Mouse (Mus musculus): Measurements from ENCODE around the gene Gm572. TPM values are rescaled to one million over a fixed set of nuclear protein-coding genes. Genes with fewer than 3 reads are reported as not detected.

Gene Gm572
- total RNA-seq, 1 experiment from 2014 or later: not detected

DNA sequence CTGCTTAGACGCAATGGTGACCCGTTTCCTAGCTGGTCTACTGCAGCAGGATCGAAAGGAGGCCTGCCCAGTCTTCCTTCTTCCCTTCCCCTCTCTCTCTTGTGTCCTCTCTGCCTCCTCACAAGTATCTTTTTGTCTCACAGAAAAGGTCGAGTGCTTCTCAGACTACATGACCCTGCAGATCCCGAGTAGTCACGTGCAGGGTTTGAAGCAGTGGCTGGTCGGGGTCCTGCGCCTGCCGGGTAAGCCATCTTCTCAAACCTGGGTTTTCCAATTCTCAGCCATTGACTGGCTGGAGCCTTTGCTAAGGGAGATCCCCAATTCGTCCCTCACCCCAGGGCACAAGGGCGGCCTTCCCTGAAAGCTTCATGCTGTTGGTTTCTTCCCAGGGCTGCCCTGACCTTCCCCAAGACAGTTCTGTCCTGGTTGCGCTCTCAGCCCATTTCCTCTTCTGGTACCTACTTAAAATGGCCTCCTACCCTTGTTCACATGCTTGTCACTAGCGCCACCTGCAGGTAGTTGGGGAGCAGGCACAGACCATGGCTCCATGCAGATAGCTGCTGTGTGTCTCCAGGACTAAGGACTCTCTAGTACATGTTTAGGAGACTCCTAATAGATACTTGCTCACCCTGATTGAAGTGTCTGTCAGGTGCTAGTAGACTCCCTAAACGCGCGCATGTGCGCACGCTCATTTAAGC, 11.7 kb downstream of the Gm572 start:
- peak; percentile 22 to 42; a peak in 2 of 4 replicates for ATAC-seq (replicated peaks in 1 of 2; ENCODE audit: insufficient read depth in 1 of 2, low FRiP score in 2 of 2, low TSS enrichment in 1 of 2, low read depth in 1 of 2, poor library complexity in 2 of 2, severe bottlenecking in 2 of 2)

DNA sequence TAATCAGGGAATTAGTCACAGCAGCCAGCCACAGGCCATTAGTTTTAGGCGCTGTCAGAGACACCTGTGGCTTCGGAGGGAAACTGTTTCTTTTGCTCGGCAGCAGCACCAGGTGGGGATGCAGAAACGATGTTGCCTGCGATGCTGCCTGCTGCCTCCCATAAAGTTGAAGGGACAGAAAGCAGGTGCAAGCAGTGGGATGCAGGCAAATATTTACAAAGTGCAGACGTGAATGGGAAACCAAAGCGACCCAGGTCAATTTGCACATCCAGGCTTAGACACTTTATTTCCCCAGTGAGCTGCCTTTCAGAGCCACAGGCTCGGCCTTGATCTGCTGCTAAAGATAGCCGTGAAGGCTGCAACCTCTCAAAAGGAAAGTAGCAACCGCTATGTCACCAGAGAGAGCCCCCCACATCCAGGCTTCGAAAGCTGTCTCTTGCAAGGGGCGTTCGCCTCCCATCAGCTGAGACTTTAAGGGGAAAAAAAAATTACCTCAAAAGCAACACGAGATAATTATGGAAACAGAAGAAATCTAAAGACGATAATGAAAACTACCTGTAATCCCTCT, 13.7 kb downstream of the Gm572 start:
- ATAC-seq (replicated peaks in 1 of 2; ENCODE audit: insufficient read depth in 1 of 2, low FRiP score in 2 of 2, low TSS enrichment in 1 of 2, low read depth in 1 of 2, poor library complexity in 2 of 2, severe bottlenecking in 2 of 2): no peak

DNA sequence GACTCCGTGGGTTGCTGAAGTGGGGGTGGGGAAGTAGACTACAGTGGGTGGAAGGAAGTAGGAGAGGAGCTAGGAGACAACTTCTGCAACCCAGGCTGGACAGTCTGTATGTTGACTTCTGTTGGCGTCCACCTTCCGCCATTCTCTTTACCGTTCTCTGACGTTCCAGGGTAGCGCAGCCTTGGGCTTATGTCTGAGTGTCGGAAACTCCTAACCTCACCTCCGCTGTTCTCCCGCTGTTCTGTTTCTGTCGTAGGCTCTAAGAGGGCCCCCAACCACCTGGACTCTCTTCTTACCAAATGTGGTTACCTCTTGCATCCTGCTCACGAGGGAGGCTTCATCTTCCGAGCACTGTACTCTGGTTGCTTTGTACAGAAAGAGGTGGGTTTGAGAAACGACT, 14.7 kb downstream of the Gm572 start:
- ATAC-seq (replicated peaks in 1 of 2; ENCODE audit: insufficient read depth in 1 of 2, low FRiP score in 2 of 2, low TSS enrichment in 1 of 2, low read depth in 1 of 2, poor library complexity in 2 of 2, severe bottlenecking in 2 of 2): no peak

DNA sequence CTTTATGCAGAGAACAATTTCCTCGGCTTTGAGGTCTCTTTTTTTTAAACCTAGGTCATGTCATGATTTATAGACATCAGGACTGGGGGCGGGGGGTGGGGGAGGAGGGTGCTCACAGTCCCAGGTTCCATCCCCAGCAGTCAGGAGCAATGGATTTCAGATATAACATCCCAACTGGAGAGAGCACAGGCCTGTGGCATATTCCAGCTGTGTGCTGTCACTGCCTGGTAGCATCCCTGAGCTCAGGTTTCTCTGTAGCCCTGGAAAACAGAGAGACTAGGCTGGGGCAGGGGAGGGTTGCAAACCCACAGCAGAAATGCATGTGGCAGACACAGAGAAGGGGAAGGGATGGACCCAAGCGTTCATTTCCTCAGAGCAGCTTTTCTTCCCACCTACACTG, 17.1 kb downstream of the Gm572 start:
- ATAC-seq (replicated peaks in 1 of 2; ENCODE audit: insufficient read depth in 1 of 2, low FRiP score in 2 of 2, low TSS enrichment in 1 of 2, low read depth in 1 of 2, poor library complexity in 2 of 2, severe bottlenecking in 2 of 2): no peak

DNA sequence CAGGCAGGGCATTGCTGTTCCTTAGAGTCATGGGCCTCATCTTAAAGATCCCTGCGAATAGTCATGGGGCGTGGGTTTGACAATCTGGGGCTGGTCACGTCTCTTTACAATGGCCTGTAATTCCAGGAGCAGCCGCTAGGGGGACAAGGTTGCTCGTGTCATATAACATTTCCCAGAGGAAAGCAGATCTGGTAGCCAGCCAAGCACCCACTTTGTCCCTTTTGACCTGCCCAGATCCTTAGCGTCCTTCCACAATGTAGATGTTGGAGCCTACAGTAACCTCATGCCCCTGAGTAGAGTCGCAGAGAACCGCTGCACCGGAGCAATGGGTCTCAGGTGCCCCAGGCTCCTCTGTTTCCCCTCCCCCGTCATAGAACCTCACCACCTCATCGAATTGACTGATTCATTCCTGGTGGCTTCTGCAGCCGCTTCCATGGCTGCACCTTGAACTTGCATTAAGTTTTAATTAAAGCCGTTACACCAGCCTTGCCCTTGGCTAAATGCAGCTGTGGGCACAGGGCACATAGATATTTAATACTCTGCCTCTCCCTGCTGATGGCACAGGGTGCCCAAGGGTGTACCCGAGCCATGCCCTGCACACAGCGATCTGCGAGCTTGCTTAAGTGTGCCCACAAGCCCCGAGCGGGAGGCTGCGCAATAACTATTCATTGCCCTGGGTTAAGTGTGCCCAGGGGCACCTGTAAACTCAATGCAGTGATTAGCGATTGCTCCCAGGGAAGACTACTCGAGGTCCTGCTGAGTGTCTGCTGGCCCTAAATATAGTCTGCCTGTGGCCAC, 19.2 kb downstream of the Gm572 start:
- ATAC-seq (replicated peaks in 1 of 2; ENCODE audit: insufficient read depth in 1 of 2, low FRiP score in 2 of 2, low TSS enrichment in 1 of 2, low read depth in 1 of 2, poor library complexity in 2 of 2, severe bottlenecking in 2 of 2): peak; percentile 9 to 54; a peak in 1 of 4 replicates

DNA sequence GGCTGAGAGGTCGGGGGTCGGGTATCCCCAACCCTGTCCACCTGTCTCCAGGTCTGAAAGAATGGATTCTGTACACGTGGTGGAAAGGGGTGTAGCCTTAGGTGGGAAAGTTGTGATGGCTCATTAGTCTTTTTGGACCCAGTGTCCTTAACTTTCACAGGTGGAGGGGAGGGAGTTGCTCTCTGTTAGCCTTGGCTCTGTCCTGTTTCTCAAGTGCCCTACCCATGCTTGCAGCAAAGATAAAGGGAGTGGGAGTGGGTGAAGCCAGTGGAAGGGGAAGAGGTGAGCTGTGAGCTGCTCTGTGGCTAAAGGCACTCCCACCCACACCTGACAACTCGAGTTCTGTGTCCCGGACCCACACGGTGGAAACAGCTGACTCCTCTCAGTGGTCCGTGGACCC, 20.2 kb downstream of the Gm572 start:
- ATAC-seq (replicated peaks in 1 of 2; ENCODE audit: insufficient read depth in 1 of 2, low FRiP score in 2 of 2, low TSS enrichment in 1 of 2, low read depth in 1 of 2, poor library complexity in 2 of 2, severe bottlenecking in 2 of 2): no peak

DNA sequence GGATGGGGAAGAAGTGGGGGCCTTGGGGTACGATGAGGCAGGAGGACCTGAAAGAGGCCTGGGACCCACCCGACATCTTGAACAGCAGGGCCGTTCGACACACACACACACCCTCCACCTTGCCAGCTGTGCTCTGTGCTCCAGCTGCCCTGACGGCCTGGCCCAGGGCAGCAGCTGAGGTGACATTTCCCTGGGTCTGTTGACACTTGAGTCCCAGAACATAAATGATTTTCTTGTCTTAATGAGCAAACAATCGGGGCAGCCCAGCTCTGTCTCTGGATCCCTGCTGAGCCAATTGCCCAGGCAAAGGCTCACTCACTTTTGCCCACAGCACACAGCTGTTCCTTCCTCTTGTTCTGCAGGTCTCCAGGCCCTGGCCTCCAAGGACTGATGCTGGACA, 20.9 kb downstream of the Gm572 start:
- ATAC-seq (replicated peaks in 1 of 2; ENCODE audit: insufficient read depth in 1 of 2, low FRiP score in 2 of 2, low TSS enrichment in 1 of 2, low read depth in 1 of 2, poor library complexity in 2 of 2, severe bottlenecking in 2 of 2): no peak

DNA sequence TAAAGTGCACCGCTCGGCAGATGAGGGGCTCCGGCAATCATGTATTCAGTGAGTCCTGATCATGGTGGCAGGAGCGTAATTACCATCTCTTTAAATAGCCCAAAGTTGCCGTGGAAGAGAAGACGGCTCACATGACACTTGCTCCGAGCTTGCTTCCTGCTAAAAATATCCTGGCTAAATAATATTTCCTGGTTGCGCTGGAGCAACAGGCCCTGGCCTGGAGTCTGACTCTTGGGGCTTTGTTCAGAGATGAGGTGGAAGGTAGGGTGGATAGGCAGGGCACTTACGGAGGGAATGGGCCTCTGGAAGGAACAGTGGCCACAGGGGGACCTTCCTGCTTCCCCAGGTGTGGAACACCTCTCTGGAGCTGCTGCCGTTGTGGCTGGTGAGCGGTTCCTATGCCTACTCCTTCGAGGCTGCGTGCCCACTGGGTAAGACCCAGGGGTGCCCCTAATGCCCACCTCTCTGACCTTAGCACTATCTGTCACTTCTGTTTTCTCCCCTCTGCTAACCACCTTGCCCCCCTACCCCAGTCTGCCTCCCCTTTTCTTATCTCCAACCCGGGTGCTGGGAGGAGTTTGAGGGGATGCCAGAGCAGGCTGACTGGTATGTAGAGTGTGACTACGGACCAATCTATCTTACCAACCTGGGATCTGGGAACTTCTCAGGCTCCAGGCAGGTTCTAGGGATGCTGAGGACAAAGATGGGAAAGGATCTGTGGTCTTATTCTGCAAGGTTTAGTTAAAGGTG, 24.1 kb downstream of the Gm572 start:
- no peak for ATAC-seq (replicated peaks in 1 of 2; ENCODE audit: insufficient read depth in 1 of 2, low FRiP score in 2 of 2, low TSS enrichment in 1 of 2, low read depth in 1 of 2, poor library complexity in 2 of 2, severe bottlenecking in 2 of 2)

DNA sequence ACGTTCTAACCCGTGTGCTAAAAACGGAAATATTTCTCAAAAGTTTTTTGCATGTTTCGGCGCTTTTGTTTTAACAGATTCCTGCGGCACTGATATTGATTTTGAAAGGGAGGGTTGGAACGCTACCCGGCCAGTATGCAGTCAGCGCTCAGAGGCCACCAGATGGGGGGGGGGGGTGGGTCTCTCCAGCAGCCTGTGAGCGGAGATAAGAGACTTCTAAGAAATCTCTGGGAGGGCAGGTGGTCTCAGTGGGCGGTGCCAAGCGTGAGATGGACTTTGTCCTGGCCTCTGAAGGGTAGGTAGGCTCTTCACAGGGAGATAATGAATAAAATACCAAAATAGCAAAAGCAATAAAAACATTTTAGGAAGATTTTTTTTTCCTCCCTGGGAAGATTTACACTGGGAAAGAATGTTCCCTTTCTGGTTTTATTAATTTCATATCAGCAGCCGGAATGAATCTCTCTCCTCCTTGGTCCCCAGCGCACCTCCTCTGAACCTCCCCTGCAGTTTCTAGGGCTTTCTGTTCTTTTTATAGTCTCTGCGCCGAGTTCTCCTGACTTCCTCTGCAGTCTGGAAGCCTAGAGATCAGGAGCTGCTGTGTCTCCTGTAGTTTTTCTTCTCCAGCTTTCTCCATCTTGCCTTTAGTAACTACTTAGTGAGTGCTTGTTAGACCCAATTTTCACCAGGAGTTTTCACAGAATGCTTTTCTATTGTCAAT, 28.3 kb downstream of the Gm572 start:
- ATAC-seq (replicated peaks in 1 of 2; ENCODE audit: insufficient read depth in 1 of 2, low FRiP score in 2 of 2, low TSS enrichment in 1 of 2, low read depth in 1 of 2, poor library complexity in 2 of 2, severe bottlenecking in 2 of 2): no peak

DNA sequence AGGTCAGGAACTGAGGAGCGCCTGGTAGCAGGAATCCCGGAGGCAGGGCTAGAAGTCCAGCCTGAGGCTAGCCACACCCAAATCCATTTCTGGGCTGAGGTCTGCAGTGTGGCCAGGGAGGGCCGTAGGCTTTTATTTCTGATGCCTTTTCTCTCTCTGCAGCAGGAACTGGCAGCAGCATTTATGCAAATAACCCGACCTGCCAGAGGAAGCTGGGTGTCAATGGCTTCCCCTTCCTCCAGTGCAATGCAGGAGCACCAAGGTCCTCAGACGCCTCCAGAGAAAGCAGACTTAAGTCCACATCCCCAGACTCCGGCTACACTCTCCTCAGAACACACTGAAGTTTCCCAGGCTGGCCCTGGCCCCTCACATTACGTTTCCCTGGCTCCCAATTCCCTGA, 31.9 kb downstream of the Gm572 start:
- peak in 1 of 2 experiments; percentile 32; a peak in 1 of 4 replicates for ATAC-seq (replicated peaks in 1 of 2; ENCODE audit: insufficient read depth in 1 of 2, low FRiP score in 2 of 2, low TSS enrichment in 1 of 2, low read depth in 1 of 2, poor library complexity in 2 of 2, severe bottlenecking in 2 of 2)

DNA sequence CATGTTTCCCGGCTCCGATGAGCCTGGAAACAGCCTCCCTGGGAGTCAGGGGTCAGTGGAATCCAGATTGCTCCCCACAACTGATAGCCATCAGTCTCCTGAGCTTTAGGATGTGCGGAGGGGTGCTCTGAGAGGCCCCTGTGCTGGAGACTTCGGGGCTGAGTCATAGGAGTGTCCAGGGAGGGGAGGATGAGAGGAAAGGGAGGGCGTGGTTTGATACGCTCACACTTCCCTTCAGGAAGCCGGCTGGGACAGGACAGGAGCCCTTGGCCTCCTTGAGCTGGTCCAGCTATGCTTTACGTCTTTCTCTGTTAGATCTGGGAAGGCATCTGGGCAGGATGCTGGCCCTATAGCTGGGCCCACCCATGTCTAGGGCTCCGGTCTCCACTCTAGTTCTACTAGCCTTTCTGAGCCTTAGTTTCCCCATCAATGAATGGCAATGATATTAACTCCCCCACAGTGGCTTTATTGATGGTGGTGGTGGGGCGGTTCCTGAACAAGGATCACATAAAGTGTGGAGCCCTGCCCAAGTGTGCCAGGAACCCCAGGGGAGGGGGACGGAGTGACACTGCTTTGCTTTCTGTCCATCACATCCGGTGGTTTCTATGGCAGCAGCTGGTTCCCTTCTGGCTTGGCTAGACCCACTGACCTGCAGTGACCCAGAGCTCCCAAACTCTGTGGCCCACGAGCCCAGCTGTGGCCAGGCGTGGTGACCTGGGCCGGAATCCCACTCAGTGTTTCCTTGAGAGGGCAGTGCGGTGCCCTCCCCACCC, 33.3 kb downstream of the Gm572 start:
- ATAC-seq (replicated peaks in 1 of 2; ENCODE audit: insufficient read depth in 1 of 2, low FRiP score in 2 of 2, low TSS enrichment in 1 of 2, low read depth in 1 of 2, poor library complexity in 2 of 2, severe bottlenecking in 2 of 2): peak; percentile 48 to 51

DNA sequence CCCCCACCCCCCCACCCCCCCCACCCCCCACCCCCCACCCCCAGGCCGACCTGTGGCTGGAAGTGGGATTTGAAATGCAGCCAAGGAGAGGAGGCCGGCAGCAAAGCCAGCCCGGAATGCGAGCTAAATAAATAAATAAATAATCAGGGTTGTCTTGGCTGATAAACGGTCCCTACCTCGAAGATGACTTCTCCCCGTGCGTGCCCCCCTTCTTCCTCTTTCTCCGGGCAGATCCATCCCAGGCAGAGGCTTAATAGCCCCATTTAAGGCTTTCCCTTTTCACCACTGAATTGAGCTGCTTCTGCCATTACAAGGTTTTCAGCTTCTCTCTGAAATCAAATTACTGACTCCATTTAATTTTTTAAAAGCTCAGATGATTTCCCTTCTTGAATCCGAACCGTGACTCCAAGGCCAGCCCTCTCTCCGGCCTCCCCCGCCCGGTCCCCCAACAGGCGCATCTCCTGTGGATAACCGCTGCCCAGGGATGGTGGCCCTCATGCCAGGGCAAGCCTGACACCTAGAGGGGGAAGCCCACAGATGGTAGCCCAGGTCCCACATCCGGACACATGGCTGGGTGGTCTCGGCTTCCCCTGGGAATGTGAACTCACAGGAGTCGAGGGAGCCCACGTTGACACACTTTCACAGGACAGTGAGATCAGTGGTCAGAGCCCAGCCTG, 34.0 kb downstream of the Gm572 start:
- ATAC-seq (replicated peaks in 1 of 2; ENCODE audit: insufficient read depth in 1 of 2, low FRiP score in 2 of 2, low TSS enrichment in 1 of 2, low read depth in 1 of 2, poor library complexity in 2 of 2, severe bottlenecking in 2 of 2): 0 out of 4 replicates have a peak, but pooled peaks of 1 of the 2 experiments have one; percentile 3

DNA sequence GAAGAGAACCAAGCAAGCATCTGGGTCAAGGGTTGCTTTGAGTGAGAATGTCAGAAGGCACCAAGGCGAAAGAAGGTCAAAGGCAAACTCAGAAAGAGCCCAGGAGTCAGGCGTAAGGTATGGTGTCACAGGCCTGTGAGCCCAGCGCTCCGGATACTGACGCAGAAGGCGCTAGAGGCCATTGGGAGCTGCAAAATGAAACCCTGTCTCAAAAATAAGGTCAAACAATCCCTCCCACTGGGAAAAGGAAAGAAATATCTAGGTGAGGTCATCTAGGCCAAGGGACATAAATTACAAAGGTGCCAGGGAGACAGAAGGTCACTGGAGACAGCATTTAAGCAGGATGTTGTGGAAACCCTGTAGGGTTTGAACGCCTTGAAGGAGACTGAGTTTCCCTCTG, 35.0 kb downstream of the Gm572 start:
- no peak for ATAC-seq (replicated peaks in 1 of 2; ENCODE audit: insufficient read depth in 1 of 2, low FRiP score in 2 of 2, low TSS enrichment in 1 of 2, low read depth in 1 of 2, poor library complexity in 2 of 2, severe bottlenecking in 2 of 2)

DNA sequence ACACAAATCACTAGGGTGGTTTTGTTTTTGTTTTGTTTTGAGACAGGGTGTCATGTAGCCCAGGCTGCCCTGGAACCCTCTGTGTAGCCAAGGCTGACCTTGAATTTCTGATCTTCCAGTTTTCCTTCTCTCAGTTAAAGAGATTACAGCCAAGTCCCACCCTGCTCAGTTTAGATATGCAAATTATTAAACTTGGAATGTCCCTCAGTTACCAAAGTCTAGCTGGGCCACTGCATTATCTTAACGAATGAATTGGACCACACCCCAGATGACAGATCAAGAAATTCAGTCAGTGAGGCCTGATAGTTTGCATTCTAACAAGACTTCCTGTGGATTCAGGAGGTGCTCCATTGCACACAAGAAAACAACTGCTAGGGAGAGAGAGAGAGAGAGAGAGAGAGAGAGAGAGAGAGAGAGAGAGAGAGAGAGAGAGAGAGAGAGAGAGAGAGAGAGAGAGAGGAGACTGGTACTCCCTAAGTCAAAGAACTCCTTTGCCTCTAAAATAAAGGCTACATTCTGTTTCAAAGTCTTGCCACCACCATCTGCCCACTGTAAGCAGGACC, 37.5 kb downstream of the Gm572 start:
- ATAC-seq (replicated peaks in 1 of 2; ENCODE audit: insufficient read depth in 1 of 2, low FRiP score in 2 of 2, low TSS enrichment in 1 of 2, low read depth in 1 of 2, poor library complexity in 2 of 2, severe bottlenecking in 2 of 2): no peak

DNA sequence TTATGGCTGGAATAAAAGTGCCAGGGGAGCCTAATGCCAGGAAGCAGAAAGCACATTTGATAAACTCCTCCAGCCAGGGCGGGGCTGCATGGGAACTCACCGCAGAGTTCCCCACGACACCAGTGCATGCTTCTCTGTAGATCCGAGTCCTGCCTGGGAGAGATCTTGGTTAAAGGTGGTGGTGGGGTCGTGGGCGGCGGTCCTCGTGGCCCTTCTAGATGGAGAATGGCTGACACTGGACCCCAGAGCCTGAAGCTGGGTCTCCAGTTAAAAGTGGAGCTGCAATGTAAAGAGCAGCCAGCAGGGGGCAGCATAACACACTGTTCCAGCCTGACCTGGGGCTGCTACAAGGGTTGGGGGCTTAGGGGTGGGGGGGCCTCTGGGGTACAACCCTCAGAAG, 38.3 kb downstream of the Gm572 start:
- ATAC-seq (replicated peaks in 1 of 2; ENCODE audit: insufficient read depth in 1 of 2, low FRiP score in 2 of 2, low TSS enrichment in 1 of 2, low read depth in 1 of 2, poor library complexity in 2 of 2, severe bottlenecking in 2 of 2): no peak; a peak in 1 of 4 replicates

DNA sequence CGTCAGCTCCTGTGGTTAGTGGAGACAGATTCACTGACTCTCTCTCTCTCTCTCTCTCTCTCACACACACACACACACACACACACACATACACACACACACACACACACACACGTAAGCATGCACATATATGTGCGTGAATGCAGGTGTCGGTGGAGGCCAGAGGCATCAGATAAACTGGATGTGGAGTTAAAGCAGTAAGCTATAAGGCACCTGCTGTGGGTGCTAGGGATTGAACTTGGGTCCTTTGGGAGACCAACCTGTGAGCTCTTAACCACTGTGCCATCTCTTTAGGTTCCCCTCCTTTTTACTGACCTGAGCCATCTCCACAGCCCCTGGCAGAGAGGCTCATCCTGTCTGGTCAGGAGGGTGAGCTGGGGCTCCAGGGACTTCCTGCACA, 39.8 kb downstream of the Gm572 start:
- no peak for ATAC-seq (replicated peaks in 1 of 2; ENCODE audit: insufficient read depth in 1 of 2, low FRiP score in 2 of 2, low TSS enrichment in 1 of 2, low read depth in 1 of 2, poor library complexity in 2 of 2, severe bottlenecking in 2 of 2)

Measured in hematopoietic stem cell, adult 5-6 weeks (primary cell).